Mouse (Mus musculus) forebrain, embryonic 13.5 days (tissue): ENCODE measurements around the gene Urah. TPM values are rescaled to one million over a fixed set of nuclear protein-coding genes. Genes with fewer than 3 reads are reported as not detected.

Experiments
- ATAC-seq: fragments of 200-750 bp; cut with Nextera tagmentation; 2 replicates; pipeline ENCODE4 v1.8.0; 2017
- H3K27ac ChIP-seq: fragments of 300-500 bp; sonication (generic); 2 replicates; pipeline ENCODE4 v1.5.1; 2015; ENCODE audit warnings: inconsistent platforms, mild to moderate bottlenecking, moderate library complexity
- H3K27me3 ChIP-seq: fragments of 300-500 bp; sonication (generic); 2 replicates; pipeline ENCODE4 v1.6.1; 2015; ENCODE audit warnings: mild to moderate bottlenecking, inconsistent platforms
- H3K36me3 ChIP-seq: fragments of 300-500 bp; sonication (generic); 2 replicates; pipeline ENCODE4 v1.6.1; 2015; ENCODE audit warnings: mild to moderate bottlenecking, inconsistent platforms; ENCODE audit not compliant: poor library complexity, severe bottlenecking
- H3K4me1 ChIP-seq: fragments of 300-500 bp; sonication (generic); 2 replicates; pipeline ENCODE4 v1.6.1; 2015; ENCODE audit warnings: inconsistent platforms
- H3K4me2 ChIP-seq: fragments of 300-500 bp; sonication (generic); 2 replicates; pipeline ENCODE4 v1.6.1; 2015; ENCODE audit warnings: inconsistent platforms, mild to moderate bottlenecking, moderate library complexity
- H3K4me3 ChIP-seq: fragments of 300-500 bp; sonication (generic); 2 replicates; pipeline ENCODE4 v1.5.1; 2015; ENCODE audit warnings: mild to moderate bottlenecking, inconsistent platforms
- H3K9ac ChIP-seq: fragments of 300-500 bp; sonication (generic); 2 replicates; pipeline ENCODE4 v1.6.1; 2015; ENCODE audit warnings: mild to moderate bottlenecking, inconsistent platforms
- H3K9me3 ChIP-seq: fragments of 300-500 bp; sonication (generic); replicated peaks from 2 replicates; pipeline ENCODE4 v1.6.1; 2016; ENCODE audit warnings: inconsistent platforms
- WGBS: fragments of 180-500 bp; shearing (Covaris S2); methylation state at CpG from one replicate; pipeline ENCODE4 v1.1.7; 2015; 5-methylcytosine and 5-hydroxymethylcytosine counted together
- polyA plus RNA-seq: library from polyadenylated mRNA; unstranded; fragments of >200 nt; fragmentation: Nextera tagmentation; extraction: Ambion mirVana; gene quantifications from 2 replicates; pipeline ENCODE4 v1.2.1, GENCODE M21; 2015

Gene Urah
- polyA plus RNA-seq, 1 experiment from 2014 or later: not detected

DNA sequence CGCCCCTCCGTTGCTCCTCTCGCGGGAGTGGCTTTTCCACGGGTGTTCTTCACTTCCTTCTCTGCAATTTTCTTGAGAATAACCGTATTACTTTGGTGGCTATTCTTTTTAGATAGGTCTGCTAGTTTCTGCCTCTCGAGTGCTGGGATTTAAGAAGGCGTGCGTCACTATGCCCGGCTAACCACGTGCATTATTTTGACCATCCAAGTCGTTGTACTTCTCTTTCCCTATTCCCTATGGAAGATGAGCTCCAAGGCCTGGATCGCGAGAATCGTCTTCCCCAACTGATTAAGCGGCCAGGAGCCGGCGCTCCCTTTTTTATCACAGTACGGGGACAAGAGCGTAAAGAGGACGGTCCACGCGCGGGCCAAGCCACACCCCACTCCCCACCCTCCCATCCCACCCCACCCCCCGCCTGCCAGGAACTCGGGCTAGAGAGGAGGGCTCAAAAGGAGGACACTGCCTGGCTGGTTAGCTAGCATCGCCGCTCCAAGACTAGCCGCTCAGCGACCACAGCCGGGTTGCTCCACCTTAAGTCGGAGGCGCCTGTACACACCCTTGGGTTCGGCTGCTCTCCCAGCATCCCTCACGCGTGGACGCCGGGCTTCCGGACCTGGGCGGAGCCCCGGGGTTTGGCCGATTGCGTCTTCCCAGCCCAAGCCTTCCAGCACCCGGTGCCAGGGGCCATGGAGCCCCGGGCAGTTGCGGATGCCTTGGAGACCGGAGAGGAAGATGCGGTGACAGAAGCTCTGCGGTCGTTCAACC, 22.1 kb downstream of the Urah start, which contains the start of gene Ric8a:
Gene Ric8a, plus strand, starts transcription at position 173 of the 765 bp plus-strand sequence.
- H3K4me3 ChIP-seq: peak within 1 kb of the TSS; percentile 84
- peak within 1 kb of the TSS; percentile 99 for H3K4me2 ChIP-seq
- H3K4me1 ChIP-seq: peaks cover 32% of the 10 kb centered on the region
- no peaks in the 10 kb centered on the region for H3K9me3 ChIP-seq
- peak within 1 kb of the TSS; percentile 92 for H3K9ac ChIP-seq
- H3K27ac ChIP-seq: peak within 1 kb of the TSS; percentile 93
- peak; percentile 83 for ATAC-seq
- WGBS: 0% methylated on average over 50 of the region's 50 CpGs
- H3K36me3 ChIP-seq: peaks cover 66% of the 10 kb centered on the region
- H3K27me3 ChIP-seq: no peaks in the 10 kb centered on the region

DNA sequence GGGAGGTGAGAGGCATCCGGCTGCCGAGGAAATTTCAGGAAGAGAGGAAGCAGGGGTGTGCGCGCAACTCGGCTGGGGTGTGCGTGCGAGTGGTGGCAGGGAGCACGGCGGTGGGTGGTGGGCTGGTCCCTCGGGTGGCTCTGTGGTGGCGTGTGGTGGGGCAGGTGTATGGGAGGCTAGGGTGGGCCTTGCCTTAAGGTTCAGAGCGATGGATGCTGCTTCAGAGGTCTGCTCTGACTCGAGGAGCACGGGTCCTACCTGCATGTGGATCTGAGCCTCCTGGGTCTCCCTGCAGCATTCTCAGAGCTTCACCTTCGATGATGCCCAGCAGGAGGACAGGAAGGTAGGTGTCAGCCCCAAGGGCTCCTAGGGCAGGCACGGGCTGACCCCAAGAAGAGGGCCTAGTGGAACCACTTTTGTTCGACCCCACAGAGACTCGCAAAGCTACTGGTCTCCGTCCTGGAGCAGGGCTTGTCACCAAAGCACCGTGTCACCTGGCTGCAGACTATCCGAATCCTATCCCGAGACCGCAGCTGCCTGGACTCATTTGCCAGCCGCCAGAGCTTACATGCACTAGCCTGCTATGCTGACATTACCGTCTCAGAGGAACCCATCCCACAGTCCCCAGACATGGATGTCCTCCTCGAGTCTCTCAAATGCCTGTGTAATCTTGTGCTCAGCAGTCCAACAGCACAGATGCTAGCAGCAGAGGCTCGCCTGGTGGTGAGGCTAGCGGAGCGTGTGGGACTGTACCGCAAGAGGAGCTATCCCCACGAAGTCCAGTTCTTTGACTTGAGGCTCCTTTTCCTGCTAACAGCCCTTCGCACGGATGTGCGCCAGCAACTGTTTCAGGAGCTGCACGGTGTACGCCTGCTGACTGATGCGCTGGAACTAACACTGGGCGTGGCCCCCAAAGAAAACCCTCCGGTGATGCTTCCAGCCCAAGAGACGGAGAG, 23.0 kb downstream of the Urah start, which contains the start of gene Bet1l:
Gene Bet1l, minus strand, starts transcription at position 28 of the 956 bp plus-strand sequence.
- WGBS: 39% methylated on average over 39 of the region's 40 CpGs
- H3K4me3 ChIP-seq: peak within 1 kb of the TSS; percentile 84
- H3K27ac ChIP-seq: peak within 1 kb of the TSS; percentile 93
- H3K9ac ChIP-seq: peak within 1 kb of the TSS; percentile 92
- H3K27me3 ChIP-seq: no peaks in the 10 kb centered on the region
- peaks cover 32% of the 10 kb centered on the region for H3K4me1 ChIP-seq
- peak within 1 kb of the TSS; percentile 99 for H3K4me2 ChIP-seq
- no peaks in the 10 kb centered on the region for H3K9me3 ChIP-seq
- peak; percentile 55 for ATAC-seq
- peaks cover 66% of the 10 kb centered on the region for H3K36me3 ChIP-seq

DNA sequence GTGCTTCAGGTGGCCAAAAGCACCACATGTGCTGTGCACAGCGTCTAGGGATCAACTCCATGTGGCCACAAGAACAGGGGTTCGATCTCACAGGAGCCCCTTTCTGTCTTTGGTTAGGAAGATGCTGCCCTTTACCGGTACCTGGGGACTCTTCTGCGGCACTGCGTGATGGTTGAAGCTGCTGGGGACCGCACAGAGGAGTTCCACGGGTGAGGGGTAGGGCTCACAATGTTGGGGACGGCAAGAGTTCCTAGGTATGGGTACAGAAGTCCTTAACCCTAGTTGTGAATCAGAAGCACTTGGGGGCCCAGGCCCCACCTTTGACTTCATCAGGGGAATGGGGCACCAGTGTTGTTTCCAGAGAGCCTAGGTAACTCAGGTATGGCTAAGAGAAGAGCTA, 23.9 kb downstream of the Urah start:
- Histone ChIP-seq H3K27me3 (no peaks in the 10 kb centered on the region), H3K9me3 (no peaks in the 10 kb centered on the region), H3K4me3 (peak overlapping the region; percentile 84; the same call in 1 of the 2 replicates), H3K4me1 (peaks cover 32% of the 10 kb centered on the region), H3K9ac (peak overlapping the region; percentile 92), H3K36me3 (peaks cover 66% of the 10 kb centered on the region), H3K4me2 (peak overlapping the region; percentile 99), H3K27ac (no peak overlapping the region)
- no peak for ATAC-seq
- 98% methylated on average over 8 of the region's 8 CpGs for WGBS

DNA sequence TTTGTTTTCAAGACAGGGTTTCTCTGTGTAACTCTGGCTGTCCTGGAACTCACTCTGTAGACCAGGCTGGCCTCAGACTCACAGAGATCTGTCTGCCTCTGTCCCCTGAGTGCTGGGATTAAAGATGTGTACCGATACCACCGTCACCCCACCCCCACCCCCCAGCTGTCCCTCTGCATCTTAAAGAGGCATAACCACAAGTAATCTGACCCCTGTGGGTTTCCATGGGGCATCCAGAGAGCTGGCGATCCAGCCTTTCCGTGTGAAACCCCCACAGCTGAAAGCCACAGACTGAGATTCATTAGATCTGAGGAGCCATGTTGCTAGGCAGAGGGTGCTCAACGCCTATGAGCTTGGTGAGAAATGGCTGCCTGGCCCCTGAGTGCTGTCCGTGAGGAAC, 25.2 kb downstream of the Urah start:
- H3K4me2 ChIP-seq: no peak overlapping the region
- WGBS: 81% methylated on average over 6 of the region's 6 CpGs
- no peaks in the 10 kb centered on the region for H3K27me3 ChIP-seq
- peaks cover 29% of the 10 kb centered on the region for H3K4me1 ChIP-seq
- no peak overlapping the region for H3K4me3 ChIP-seq
- H3K9ac ChIP-seq: peak overlapping the region; percentile 13; the same call in 1 of the 2 replicates
- no peak for ATAC-seq
- no peaks in the 10 kb centered on the region for H3K9me3 ChIP-seq
- no peak overlapping the region for H3K27ac ChIP-seq
- H3K36me3 ChIP-seq: peaks cover 66% of the 10 kb centered on the region

DNA sequence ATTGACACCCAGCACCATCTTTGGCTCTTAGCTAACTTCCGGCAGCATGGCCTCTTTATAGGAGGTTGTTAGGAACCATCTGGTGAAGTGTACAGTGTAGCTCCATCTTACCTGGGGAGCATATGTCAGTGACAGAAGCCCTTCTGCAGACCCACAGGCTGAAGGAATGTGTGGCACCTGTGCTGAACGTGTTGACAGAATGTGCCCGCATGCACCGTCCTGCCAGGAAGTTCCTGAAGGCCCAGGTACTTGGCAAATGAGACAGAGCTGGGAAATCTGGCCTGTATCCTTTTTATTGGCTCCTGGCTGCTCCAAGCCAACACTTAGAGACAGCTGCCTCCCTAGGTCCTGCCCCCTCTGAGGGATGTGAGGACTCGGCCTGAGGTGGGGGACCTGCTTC, 25.9 kb downstream of the Urah start:
- H3K9ac ChIP-seq: no peak overlapping the region
- 88% methylated on average over 5 of the region's 5 CpGs for WGBS
- no peak overlapping the region for H3K4me2 ChIP-seq
- H3K4me1 ChIP-seq: peaks cover 21% of the 10 kb centered on the region
- ATAC-seq: no peak
- no peaks in the 10 kb centered on the region for H3K27me3 ChIP-seq
- H3K9me3 ChIP-seq: no peaks in the 10 kb centered on the region
- H3K27ac ChIP-seq: no peak overlapping the region
- H3K4me3 ChIP-seq: no peak overlapping the region
- peaks cover 69% of the 10 kb centered on the region for H3K36me3 ChIP-seq

DNA sequence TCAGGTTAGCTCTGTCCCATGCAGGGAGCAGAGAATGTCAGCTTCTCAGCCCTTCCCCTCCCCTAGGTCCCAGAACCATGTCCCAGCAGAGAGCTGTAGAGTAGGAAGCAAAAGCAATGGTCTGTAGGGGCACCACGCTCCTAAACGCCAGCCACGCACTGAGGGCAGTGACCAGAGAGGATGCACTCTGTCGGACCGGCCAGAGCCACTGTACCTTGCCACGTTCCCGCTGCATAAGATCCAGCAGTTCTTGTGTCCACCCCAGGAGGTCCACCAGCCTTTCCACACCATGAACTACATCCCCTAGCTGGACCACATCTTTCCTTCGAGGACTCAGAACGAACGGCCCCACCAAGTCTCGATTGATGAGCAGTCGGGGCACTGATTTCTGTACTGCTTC, 29.9 kb downstream of the Urah start:
- Histone ChIP-seq H3K27ac (no peak overlapping the region; the same call in 1 of the 2 replicates), H3K36me3 (peaks cover 65% of the 10 kb centered on the region), H3K9me3 (no peaks in the 10 kb centered on the region), H3K4me2 (no peak overlapping the region), H3K9ac (no peak overlapping the region), H3K4me1 (no peaks in the 10 kb centered on the region), H3K27me3 (no peaks in the 10 kb centered on the region), H3K4me3 (no peak overlapping the region)
- ATAC-seq: no peak
- 89% methylated on average over 12 of the region's 12 CpGs for WGBS

DNA sequence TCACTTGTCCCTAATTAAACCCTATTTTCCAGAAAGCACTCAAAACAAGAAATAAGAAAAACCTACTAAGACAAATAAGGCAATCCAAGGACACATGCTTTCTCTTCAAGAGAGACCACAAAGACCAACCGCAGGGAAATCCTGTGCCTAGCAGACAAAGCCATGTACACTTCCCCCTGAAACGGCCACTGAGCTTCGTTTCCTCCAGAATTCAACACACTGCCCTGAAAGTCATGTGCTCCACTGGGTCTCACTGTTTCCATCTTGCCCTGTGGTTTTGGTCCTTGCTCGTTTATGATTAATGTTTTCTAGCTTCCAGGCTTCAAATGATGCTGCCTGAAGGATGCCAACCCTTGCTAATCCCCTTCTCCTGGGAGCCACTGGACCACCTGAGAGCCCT, 39.4 kb downstream of the Urah start:
- H3K4me1 ChIP-seq: no peaks in the 10 kb centered on the region
- H3K4me2 ChIP-seq: no peak overlapping the region
- peaks cover 38% of the 10 kb centered on the region for H3K36me3 ChIP-seq
- no peaks in the 10 kb centered on the region for H3K27me3 ChIP-seq
- 89% methylated on average over 4 of the region's 4 CpGs for WGBS
- ATAC-seq: no peak
- no peak overlapping the region for H3K27ac ChIP-seq
- no peak overlapping the region for H3K4me3 ChIP-seq
- no peaks in the 10 kb centered on the region for H3K9me3 ChIP-seq
- H3K9ac ChIP-seq: no peak overlapping the region

DNA sequence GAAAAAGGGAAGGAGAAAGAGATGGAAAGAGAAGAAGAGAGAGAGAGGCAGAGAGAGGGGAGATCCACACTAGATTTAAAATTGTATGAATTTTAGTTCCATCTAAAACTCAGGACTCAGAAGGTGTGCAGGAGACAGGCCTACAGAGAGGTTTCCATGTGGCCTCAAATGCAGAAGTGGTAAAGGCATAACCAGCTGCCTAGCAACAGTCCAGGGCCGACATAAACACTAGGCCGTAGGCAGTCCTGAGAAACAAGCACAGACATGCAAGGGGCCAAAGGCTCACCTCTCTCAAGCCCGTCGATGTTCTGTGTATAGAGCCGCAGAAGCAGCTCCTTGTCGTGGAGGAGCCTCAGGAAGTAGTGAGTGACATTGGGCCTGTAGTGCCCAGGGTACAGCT, 42.5 kb downstream of the Urah start:
- Histone ChIP-seq H3K4me1 (peaks cover 7% of the 10 kb centered on the region), H3K27me3 (no peaks in the 10 kb centered on the region), H3K9me3 (no peaks in the 10 kb centered on the region), H3K9ac (no peak overlapping the region), H3K27ac (no peak overlapping the region), H3K36me3 (peaks cover 33% of the 10 kb centered on the region), H3K4me2 (no peak overlapping the region), H3K4me3 (no peak overlapping the region)
- WGBS: 89% methylated on average over 6 of the region's 6 CpGs
- no peak for ATAC-seq

DNA sequence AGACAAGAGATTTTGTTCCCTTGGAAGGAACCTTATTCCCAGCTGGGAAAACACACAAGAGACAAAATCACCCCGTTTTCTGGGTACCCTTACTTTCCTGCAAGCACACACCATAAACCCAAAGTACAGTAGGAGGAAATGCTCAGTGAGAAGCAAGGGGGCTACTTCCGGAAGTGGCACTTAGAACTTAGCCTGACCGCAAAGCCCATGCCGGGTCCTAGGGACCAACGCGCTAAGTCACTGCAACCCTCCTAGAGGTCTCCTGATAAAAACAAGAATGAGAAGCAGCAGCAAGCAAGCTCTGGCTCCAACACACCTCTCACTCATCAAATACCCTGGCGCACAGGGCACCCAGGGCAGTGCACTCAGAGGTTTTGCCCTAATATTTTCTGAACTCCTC, 44.5 kb downstream of the Urah start:
- Histone ChIP-seq H3K27me3 (no peaks in the 10 kb centered on the region), H3K4me2 (no peak overlapping the region), H3K36me3 (peaks cover 35% of the 10 kb centered on the region), H3K9me3 (no peaks in the 10 kb centered on the region), H3K27ac (no peak overlapping the region), H3K4me1 (peaks cover 22% of the 10 kb centered on the region), H3K4me3 (no peak overlapping the region), H3K9ac (no peak overlapping the region)
- ATAC-seq: no peak
- WGBS: 89% methylated on average over 7 of the region's 7 CpGs

DNA sequence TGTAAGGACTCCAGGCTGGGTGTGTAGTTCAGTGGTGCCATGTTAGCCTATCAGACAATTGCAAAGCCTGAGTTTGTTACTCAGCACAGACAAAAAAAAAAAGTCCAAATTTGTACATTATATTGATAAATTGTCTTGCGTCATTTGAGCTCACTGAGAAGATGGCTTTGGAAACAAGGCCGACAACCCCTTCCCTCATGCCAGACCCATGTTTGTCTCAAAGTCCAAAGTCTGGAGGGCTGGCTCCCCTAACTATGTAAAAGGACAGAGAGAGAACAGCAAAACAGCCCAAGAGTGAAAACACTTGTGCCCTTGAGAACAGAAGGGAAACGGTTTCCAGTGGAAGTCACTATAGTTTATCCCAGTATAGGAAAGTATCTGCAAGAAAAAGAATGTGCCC, 45.6 kb downstream of the Urah start:
- Histone ChIP-seq H3K27ac (no peak overlapping the region), H3K4me3 (no peak overlapping the region), H3K4me2 (no peak overlapping the region), H3K36me3 (peaks cover 33% of the 10 kb centered on the region; the same call in 1 of the 2 replicates), H3K9me3 (no peaks in the 10 kb centered on the region), H3K9ac (0 out of 2 replicates have a peak overlapping the region, but pooled peaks have one; percentile 21), H3K27me3 (no peaks in the 10 kb centered on the region), H3K4me1 (peaks cover 22% of the 10 kb centered on the region)
- WGBS: 88% methylated on average over 3 of the region's 3 CpGs
- no peak for ATAC-seq

DNA sequence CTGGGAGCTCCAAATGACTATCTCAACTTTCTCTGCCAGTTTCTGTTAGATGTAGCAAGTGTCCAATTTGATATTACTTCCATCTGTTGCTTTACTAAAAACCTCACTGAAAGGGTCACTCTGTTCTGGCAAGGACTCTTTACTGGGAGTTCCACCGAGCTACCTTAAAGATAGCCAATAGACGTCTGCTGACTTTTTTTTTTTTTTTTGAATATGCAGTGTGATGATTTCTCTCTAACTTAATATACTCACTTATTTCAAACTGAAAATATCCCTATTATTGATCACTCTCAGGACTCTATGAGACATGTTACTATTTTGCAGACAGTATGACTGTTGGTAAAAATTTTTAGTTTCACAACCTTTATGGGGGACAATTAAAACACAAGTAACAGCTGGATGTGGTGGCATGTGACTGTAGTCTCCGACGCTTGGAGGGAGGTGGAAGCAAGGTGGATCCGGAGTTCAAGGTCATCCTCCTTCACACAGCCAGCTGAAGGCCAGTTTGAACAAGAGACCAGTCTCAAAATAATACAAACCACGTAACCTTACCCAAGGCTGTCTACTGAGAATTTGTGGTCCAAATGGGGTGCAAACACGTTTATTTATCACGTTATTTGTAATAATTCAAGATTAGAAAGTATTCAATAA, 46.2 kb downstream of the Urah start:
- H3K27ac ChIP-seq: no peak overlapping the region; the same call in 1 of the 2 replicates
- H3K4me3 ChIP-seq: peak overlapping the region; percentile 82
- H3K4me1 ChIP-seq: peaks cover 22% of the 10 kb centered on the region
- ATAC-seq: no peak
- 24% methylated on average over 8 of the region's 8 CpGs for whole genome bisulfite sequencing
- H3K9ac ChIP-seq: peak overlapping the region; percentile 80
- no peaks in the 10 kb centered on the region for H3K27me3 ChIP-seq
- no peaks in the 10 kb centered on the region for H3K9me3 ChIP-seq
- peak overlapping the region; percentile 73 for H3K4me2 ChIP-seq
- H3K36me3 ChIP-seq: peaks cover 29% of the 10 kb centered on the region; the same call in 1 of the 2 replicates
